ENCODE assay signal across 15 mouse cellular contexts in the genomic region with DNA sequence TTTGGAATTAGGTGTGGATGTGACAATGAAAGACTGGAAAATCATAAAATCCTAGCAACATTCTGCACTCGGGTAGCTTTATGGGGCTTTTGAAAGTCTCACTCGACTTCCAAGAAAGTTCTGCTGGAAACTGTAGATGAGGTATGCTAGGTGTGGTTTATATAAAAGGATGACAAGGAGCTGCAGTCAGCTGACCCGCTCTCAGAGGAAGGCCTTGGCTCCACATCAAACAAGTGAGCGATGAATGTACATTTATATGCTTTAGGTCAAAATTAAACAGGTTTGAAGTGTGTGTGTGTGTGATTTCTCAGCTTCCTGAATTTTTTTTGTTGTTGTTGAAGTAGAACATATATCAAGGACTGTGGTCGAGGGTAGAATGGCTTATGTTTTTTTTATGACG.
"Had no signal": no experiment of that assay in that cellular context is flagged by ENCODE, and none has a peak within 500 bp of the region (broad histone marks: within the 10 kb centered on the region; RNA-seq: fewer than 3 reads in every experiment).

No protein-coding gene starts in this region.

- H3K9ac ChIP-seq: liver, embryonic 14.5 days; midbrain, embryonic 12.5 days; neural tube, embryonic 13.5 days; stomach, embryonic 15.5 days had no signal

- DNase-seq: kidney, adult 11 months; kidney, adult 9 months; kidney, postnatal 36 days; left cerebral cortex, postnatal 4 days; lung, adult 18-20 months; retina, postnatal 1 day; right cerebral cortex, postnatal 4 days; spleen, adult 18-20 months; thymus, postnatal 36 days had no signal

- H3K4me1 ChIP-seq: midbrain, embryonic 12.5 days; neural tube, embryonic 13.5 days had no signal

- H3K27me3 ChIP-seq: midbrain, embryonic 12.5 days; neural tube, embryonic 13.5 days; stomach, embryonic 15.5 days had no signal

- H3K27ac ChIP-seq: kidney, postnatal 0 days; liver, embryonic 14.5 days; midbrain, embryonic 12.5 days; neural tube, embryonic 13.5 days; stomach, embryonic 15.5 days had no signal

- H3K36me3 ChIP-seq: midbrain, embryonic 12.5 days; neural tube, embryonic 13.5 days; stomach, embryonic 15.5 days had no signal

- ATAC-seq: midbrain, embryonic 16.5 days had no signal

- H3K4me2 ChIP-seq: midbrain, embryonic 12.5 days; neural tube, embryonic 13.5 days; stomach, embryonic 15.5 days had no signal

- H3K4me3 ChIP-seq: midbrain, embryonic 12.5 days; neural tube, embryonic 13.5 days; stomach, embryonic 15.5 days had no signal

- H3K9me3 ChIP-seq: midbrain, embryonic 12.5 days; neural tube, embryonic 13.5 days; stomach, embryonic 15.5 days had no signal
